Mouse (Mus musculus) spleen, adult 2 months (tissue): Measurements from ENCODE around the gene Dhx9. TPM values are rescaled to one million over a fixed set of nuclear protein-coding genes. Genes with fewer than 3 reads are reported as not detected.
"Not testable (repeated sequence)": the region's sequence is repeated elsewhere in the genome, so short reads cannot be mapped to it uniquely, and the experiment has no call there.

Source experiments
- DNase-seq, 2 experiments: peaks; one replicate each; pipeline versions ENCODE4 v3.0.0 to v3.0.0-alpha.2; 2012 to 2021; ENCODE audit warnings: low spot score in 2 of 2, low read depth in 1 of 2
- H3K27ac ChIP-seq: fragments of 200-500 bp; 2 replicates; pipeline ENCODE4 v1.5.1; 2012; ENCODE audit warnings: low read length, inconsistent platforms; ENCODE audit not compliant: insufficient read depth
- H3K27me3 ChIP-seq: fragments of 200-500 bp; 2 replicates; pipeline ENCODE4 v1.6.1; 2012; ENCODE audit warnings: mild to moderate bottlenecking, moderate library complexity, low read length, inconsistent platforms; ENCODE audit not compliant: control insufficient read depth, insufficient read depth
- H3K36me3 ChIP-seq: fragments of 200-500 bp; 2 replicates; pipeline ENCODE4 v1.6.1; 2012; ENCODE audit warnings: mild to moderate bottlenecking, low read length, inconsistent platforms; ENCODE audit not compliant: control insufficient read depth, insufficient read depth
- H3K4me1 ChIP-seq: fragments of 200-500 bp; 2 replicates; pipeline ENCODE4 v1.6.1; 2011; ENCODE audit warnings: inconsistent platforms; ENCODE audit not compliant: control insufficient read depth, insufficient read depth, insufficient read length
- H3K4me3 ChIP-seq: fragments of 200-500 bp; 2 replicates; pipeline ENCODE4 v1.5.1; 2011; ENCODE audit warnings: mild to moderate bottlenecking, inconsistent platforms; ENCODE audit not compliant: insufficient read depth, insufficient read length; ENCODE audit errors: extremely low read depth
- CTCF ChIP-seq: fragments of 200-500 bp; IDR thresholded peaks from 2 replicates; pipeline ENCODE4 v1.5.1; 2011; ENCODE audit warnings: mild to moderate bottlenecking, inconsistent platforms; ENCODE audit not compliant: insufficient read depth, insufficient read length, insufficient replicate concordance; ENCODE audit errors: extremely low read depth
- POLR2A ChIP-seq: fragments of 200-500 bp; IDR thresholded peaks from 2 replicates; pipeline ENCODE4 v1.6.1; 2011; ENCODE audit warnings: low read depth, low read length, inconsistent platforms
- WGBS: fragments of 180-500 bp; shearing (Covaris S2); methylation state at CpG from one replicate; pipeline ENCODE4 v1.1.7; 2018; 5-methylcytosine and 5-hydroxymethylcytosine counted together
- polyA plus RNA-seq: library from polyadenylated mRNA; depleted of rRNA; stranded (reverse); fragments of >200 nt; gene quantifications from 2 replicates; pipeline ENCODE4 v1.2.3, GENCODE M21; 2012; rRNA removed

The Dhx9 gene
- polyA plus RNA-seq, 1 experiment, result 10.9 TPM

DNA sequence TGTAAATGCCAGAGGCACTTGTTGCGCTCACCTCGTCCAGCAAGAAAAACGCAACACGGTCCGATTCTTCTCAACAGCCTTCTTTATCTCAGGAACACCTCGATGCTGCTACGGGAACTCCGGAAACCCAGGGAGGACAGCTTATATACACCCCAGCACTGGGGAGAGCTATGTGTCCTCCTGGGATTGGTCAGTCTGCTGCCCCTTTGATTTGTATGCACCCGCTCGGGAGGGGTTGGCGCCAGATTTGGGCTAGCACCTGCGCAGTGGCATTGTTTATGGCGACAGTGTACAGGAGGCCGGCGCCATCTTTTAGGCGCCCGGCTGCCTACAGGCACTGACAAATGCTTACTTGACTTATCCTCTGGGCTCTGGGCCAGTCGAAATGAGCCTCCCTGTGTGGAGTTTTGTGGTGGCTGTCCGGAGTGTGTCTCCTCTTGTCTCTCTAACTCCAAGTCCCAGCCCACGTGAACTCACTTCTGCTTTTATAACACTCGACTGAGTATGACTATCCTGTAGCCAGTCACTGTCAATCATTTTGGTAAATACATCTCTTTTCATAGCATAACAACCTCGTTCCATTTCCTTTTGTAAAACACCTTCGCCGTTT, 73.2 kb downstream of the Dhx9 start:
- WGBS, result 26% methylated on average over 24 of the region's 24 CpGs
- H3K4me3 ChIP-seq, result peak overlapping the region; percentile 56; the same call in 1 of the 2 replicates
- TF ChIP-seq POLR2A, result peak; percentile 51; the same call in 1 of the 2 replicates
- H3K27me3 ChIP-seq, H3K4me1 ChIP-seq, H3K36me3 ChIP-seq: not testable (repeated sequence)
- peak; percentile 71 to 95 for DNase-seq
- peak overlapping the region; percentile 88 for H3K27ac ChIP-seq

DNA sequence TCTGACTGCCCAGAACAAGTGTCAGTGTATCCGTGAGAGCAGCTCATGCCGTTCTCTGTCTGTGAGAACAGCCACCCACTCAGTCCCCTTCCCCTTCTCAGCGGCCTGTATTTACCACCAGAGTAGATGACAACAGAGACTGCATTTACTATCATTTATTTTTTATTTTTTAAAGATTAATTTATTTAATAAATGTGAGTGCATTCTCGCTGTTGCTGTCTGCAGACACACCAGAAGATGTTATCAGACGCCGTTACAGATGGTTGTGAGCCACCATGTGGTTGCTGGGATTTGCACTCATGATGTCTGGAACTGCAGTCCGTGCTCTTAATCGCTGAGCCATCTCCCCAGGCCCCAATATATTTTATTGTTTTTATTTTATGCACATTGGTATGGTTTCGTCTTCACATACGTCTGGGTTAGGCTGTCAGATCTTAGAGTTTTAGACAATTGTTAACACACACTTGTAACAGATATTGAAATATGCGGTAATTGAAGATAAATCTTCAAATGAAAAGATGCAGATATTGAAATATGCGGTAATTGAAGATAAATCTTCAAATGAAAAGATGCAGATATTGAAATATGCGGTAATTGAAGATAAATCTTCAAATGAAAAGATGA, 74.0 kb downstream of the Dhx9 start:
- 42% methylated on average over 13 of the region's 13 CpGs for WGBS
- not testable (repeated sequence) for H3K36me3 ChIP-seq, H3K4me1 ChIP-seq, H3K27me3 ChIP-seq
- DNase-seq, result peak in 1 of 2 experiments; percentile 55
- Histone ChIP-seq H3K4me3 (peak overlapping the region; percentile 62), H3K27ac (peak overlapping the region; percentile 50; the same call in 1 of the 2 replicates)

DNA sequence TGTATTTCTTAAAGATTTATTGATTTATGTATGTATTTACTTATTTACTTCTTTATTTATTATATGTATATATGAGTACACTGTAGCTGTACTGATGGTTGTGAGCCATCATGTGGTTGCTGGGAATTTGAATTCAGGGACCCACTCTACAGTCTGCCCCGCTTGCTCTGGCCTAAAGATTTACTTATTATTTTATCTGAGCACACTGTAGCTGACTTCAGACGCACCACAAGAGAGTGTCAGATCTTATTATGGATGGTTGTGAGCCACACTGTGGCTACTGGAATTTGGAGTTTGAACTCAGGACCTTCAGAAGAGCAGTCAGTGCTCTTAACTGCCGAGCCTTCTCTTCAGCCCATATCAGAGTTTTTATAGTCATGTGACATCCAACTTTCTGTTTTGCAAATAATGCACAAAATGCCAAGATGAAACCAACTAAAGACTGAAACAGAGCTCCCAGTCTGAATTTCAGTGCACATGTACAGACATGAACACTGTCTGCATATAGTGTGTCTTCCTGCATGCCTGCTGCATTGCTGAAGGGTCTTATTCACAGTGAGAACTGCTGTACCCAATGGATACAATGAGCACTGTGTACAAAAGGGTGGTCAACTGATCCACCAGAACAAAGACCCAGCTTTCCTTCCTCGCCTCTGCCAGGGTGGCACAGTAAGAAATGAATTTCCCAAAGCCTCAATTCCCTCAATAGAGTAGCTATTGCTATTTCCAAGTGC, 74.6 kb downstream of the Dhx9 start:
- 53% methylated on average over 3 of the region's 4 CpGs for WGBS

DNA sequence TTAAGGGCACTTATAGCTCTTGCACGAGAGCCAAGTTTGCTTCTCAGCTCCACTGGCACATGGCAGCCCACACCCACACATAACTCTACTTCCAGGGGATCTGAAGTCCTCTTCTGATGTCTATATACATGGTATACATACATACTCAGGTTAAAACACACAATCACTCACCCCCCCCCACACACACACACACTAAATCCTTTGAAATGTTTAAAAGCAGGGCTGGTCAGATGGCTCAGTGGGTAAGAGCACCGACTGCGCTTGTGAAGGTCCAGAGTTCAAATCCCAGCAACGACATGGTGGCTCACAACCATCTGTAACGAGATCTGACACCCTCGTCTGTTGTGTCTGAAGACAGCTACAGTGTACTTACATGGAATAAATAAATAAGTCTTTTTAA, 75.7 kb downstream of the Dhx9 start:
- peaks cover 9% of the 10 kb centered on the region; the same call in 1 of the 2 replicates for H3K4me1 ChIP-seq
- H3K4me3 ChIP-seq, result no peak overlapping the region; the same call in 1 of the 2 replicates
- 80% methylated on average over 6 of the region's 6 CpGs for WGBS
- DNase-seq, result no peak
- TF ChIP-seq CTCF (no peak), POLR2A (no peak)
- peak overlapping the region; percentile 67 for H3K27ac ChIP-seq
- no peaks in the 10 kb centered on the region for H3K27me3 ChIP-seq
- no peaks in the 10 kb centered on the region for H3K36me3 ChIP-seq

More for the DNA sequence above, 74.6 kb downstream of the Dhx9 start:
- H3K4me1 ChIP-seq, DNase-seq, H3K27me3 ChIP-seq, H3K36me3 ChIP-seq: not testable (repeated sequence)
- Histone ChIP-seq H3K27ac (peak overlapping the region; percentile 50; the same call in 1 of the 2 replicates), H3K4me3 (peak overlapping the region; percentile 62; the same call in 1 of the 2 replicates)

DNA sequence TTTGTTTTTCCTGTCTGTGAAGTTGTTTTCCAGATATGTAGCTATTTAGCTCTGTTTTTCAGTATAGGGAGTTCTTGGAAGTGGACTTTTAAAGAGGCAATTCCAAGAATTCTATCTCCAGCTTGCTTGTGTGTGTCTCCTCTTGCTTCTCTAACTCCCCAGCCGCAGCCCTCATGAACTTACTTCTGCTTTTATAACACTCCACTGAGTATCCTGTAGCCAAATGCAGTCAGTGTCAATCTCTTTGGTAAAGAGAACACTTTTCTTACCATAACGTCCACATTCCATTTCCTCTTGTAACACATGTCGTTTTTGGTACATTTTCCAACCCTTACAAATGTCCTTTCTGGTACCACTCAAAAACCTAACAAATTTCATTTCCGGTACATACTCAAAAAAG, 76.5 kb downstream of the Dhx9 start:
- not testable (repeated sequence) for H3K27ac ChIP-seq, H3K27me3 ChIP-seq, H3K4me3 ChIP-seq, DNase-seq, H3K36me3 ChIP-seq, H3K4me1 ChIP-seq
- WGBS, result 38% methylated on average over 1 of the region's 4 CpGs

DNA sequence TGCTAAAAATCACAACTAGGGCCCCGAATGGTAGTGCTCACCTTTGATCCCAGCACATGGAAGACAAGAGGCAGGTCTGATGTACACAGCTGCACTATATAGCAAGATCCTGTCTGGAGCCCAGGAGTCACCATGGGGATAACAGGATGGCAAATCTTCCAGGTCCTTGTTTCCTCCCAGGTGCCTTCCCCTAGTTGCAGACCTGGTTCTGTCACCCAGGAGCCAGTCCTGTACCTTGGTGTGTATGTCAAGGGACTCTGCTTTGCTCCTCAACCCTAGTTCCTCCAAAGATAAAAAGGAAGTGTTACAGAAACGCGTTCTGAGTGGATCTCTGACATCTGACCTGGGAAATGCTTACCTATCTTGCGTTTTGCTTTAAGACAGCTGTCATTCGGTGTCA, 79.2 kb downstream of the Dhx9 start:
- 53% methylated on average over 5 of the region's 5 CpGs for WGBS
- DNase-seq, result not testable (repeated sequence)

DNA sequence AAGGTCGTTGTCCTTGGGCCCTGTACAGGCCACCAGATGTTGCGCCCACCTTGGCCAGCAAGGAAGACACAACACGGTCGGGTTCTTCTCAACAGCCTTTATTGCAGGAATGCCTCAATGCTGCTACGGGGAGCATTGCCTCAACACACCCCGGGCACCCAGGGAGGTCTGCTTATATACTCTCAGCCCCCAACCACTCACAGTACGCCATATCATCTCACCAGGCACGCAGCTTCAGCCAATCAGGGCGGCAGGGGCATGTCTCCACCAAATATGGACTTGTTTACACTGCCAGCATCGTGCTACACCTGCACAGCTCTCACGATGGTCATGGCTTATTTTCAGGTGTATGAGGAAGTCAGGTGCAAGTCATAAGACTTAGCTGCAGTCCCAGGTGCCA, 79.8 kb downstream of the Dhx9 start:
- peak overlapping the region; percentile 29; the same call in 1 of the 2 replicates for H3K27ac ChIP-seq
- not testable (repeated sequence) for H3K4me1 ChIP-seq, DNase-seq, H3K4me3 ChIP-seq, H3K27me3 ChIP-seq, H3K36me3 ChIP-seq
- 87% methylated on average over 11 of the region's 11 CpGs for WGBS

More for the DNA sequence above, 79.2 kb downstream of the Dhx9 start:
- H3K36me3 ChIP-seq, H3K4me3 ChIP-seq, H3K27me3 ChIP-seq, H3K4me1 ChIP-seq, H3K27ac ChIP-seq: not testable (repeated sequence)

Other genes with a start within 250 kb of the Dhx9 start
- 13.0 and 15.7 TPM in 2 replicates for gene Lamc1, start 154.9 kb downstream of the Dhx9 start, polyA plus RNA-seq
- 0.49 and 0.67 TPM in 2 replicates for gene Shcbp1l, start 62.5 kb downstream of the Dhx9 start, polyA plus RNA-seq
- gene Npl, start 62.4 kb upstream of the Dhx9 start, polyA plus RNA-seq, result 1.4 and 1.9 TPM in 2 replicates
- gene Rgs8, start 165.4 kb upstream of the Dhx9 start, polyA plus RNA-seq, result 0.02 TPM in 2 replicates